Mouse (Mus musculus): ENCODE data around the gene Tas2r137. TPM values are rescaled to one million over a fixed set of nuclear protein-coding genes. Genes with fewer than 3 reads are reported as not detected.

The Tas2r137 gene
- total and polyA plus RNA-seq, 3 experiments: not detected

DNA sequence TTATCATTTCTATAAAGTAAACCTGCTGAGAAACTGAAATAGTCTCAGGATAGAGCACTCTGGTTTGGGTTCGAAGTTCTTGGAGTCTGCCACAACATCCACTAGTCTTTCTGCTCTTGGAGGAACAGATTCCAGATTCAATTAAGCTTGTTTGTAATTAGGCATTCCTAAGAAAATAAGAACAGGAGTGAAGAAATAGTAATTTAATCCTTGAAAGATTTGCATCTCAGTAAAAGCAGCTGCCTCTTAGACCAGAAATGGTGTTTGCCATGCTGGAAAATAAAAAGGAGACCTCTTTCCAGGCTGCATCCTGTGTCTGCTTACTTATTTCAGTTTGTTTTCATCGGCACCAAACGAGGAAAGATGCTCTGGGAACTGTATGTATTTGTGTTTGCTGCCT is 2.2 kb downstream of the Tas2r137 start, which contains the start of gene Tas2r108:
TSS of gene Tas2r108 (plus strand) at position 301 of the 400 bp plus-strand sequence.
- no peak for DNase-seq (ENCODE audit: extremely low read depth)
- Histone ChIP-seq H3K79me2 (replicated peaks; ENCODE audit: control insufficient read depth, extremely low read depth, insufficient read depth, poor library complexity, severe bottlenecking) (no peaks in the 10 kb centered on the region), H3K4me1 (ENCODE audit: control insufficient read depth in 1 of 2, insufficient read depth in 2 of 2) (no peaks in the 10 kb centered on the region), H3K4me2 (ENCODE audit: insufficient read depth, low read depth, poor library complexity, severe bottlenecking) (no peak within 1 kb of the TSS), H3K27me3 (replicated peaks) (no peaks in the 10 kb centered on the region), H3K36me3 (replicated peaks in 1 of 2; ENCODE audit: control insufficient read depth in 1 of 2, insufficient read depth in 1 of 2, low read length in 1 of 2) (no peaks in the 10 kb centered on the region), H3K9ac (ENCODE audit: insufficient read depth, low read depth) (no peak within 1 kb of the TSS), H3K4me3 (replicated peaks in 1 of 3; ENCODE audit: low read depth in 2 of 3, low read length in 2 of 3, poor library complexity in 1 of 3) (no peak within 1 kb of the TSS), H3K9me3 (replicated peaks; ENCODE audit: low read length) (no peaks in the 10 kb centered on the region), H3K27ac (ENCODE audit: insufficient read depth, low read depth) (no peak within 1 kb of the TSS)
- TF ChIP-seq NELFE (IDR thresholded peaks at IDR 0.05; ENCODE audit: low read depth, low read length): no peak
- TF ChIP-seq JUN (IDR thresholded peaks at IDR 0.05; ENCODE audit: insufficient read depth, low read depth, low read length): no peak
- no peak for TF ChIP-seq UBTF (IDR thresholded peaks at IDR 0.05; ENCODE audit: low read depth, low read length)
- TF ChIP-seq SIN3A (IDR thresholded peaks at IDR 0.05; ENCODE audit: low read length): no peak
- no peak for TF ChIP-seq ZNF384 (IDR thresholded peaks at IDR 0.05; ENCODE audit: low read depth, low read length)
- TF ChIP-seq TCF12 (IDR thresholded peaks at IDR 0.05; ENCODE audit: low read depth, low read length): no peak
- TF ChIP-seq JUND (conservative IDR thresholded peaks at IDR 0.05; ENCODE audit: low read depth, low read length): no peak
- TF ChIP-seq BHLHE40 (IDR thresholded peaks at IDR 0.05; ENCODE audit: low read depth, low read length): no peak
- no peak for TF ChIP-seq TBP (conservative IDR thresholded peaks at IDR 0.05; ENCODE audit: low read depth, low read length)
- no peak for TF ChIP-seq POLR2AphosphoS2 (IDR thresholded peaks at IDR 0.05; ENCODE audit: low read depth, low read length)
- TF ChIP-seq GABPA (IDR thresholded peaks at IDR 0.05; ENCODE audit: insufficient replicate concordance, low read depth, low read length): no peak
- TF ChIP-seq MAFK (IDR thresholded peaks at IDR 0.05; ENCODE audit: insufficient replicate concordance, low read length): no peak
- TF ChIP-seq ELF1 (IDR thresholded peaks at IDR 0.05; ENCODE audit: low read depth, low read length): no peak
- dilution Hi-C loops (cut with MboI; ENCODE audit: extremely low pct_ligation_motif_present, extremely low pct_unique_long_range_greater_than_20kb, low sequenced_read_pairs): no loop called here
- in situ Hi-C loops (cut with MboI; ENCODE audit: low pct_ligation_motif_present, low pct_unique_long_range_greater_than_20kb, low sequenced_read_pairs): no loop called here

DNA sequence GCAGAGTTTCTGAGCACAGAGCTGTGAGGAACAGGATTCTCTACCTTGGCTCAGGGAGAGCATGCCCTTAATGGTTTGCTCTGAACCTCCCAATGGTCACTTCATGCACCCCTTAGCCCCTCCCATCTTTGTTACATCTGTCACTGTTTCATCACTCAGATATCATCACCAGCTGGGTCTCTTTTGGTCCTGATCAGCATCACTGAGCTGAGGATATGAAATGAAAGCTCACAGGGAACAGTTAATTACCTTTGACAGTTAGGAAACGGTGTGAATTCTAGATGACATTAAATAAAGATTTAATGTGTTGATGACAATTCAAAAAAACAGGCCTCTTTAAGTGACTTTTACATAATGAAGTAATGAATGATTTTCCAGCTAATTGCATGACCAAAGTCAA is 28.4 kb downstream of the Tas2r137 start, which contains the start of gene Prss37:
TSS of gene Prss37 (minus strand) at position 101 of the 400 bp plus-strand sequence.
- in situ Hi-C loops (cut with MboI; ENCODE audit: low pct_ligation_motif_present, low pct_unique_long_range_greater_than_20kb, low sequenced_read_pairs): no loop called here

More for the DNA sequence above, 28.4 kb downstream of the Tas2r137 start, which contains the start of gene Prss37:
- Histone ChIP-seq H3K4me3 (replicated peaks in 1 of 3; ENCODE audit: low read depth in 2 of 3, low read length in 2 of 3, poor library complexity in 1 of 3) (no peak within 1 kb of the TSS), H3K4me1 (ENCODE audit: control insufficient read depth in 1 of 2, insufficient read depth in 2 of 2) (no peaks in the 10 kb centered on the region), H3K79me2 (replicated peaks; ENCODE audit: control insufficient read depth, extremely low read depth, insufficient read depth, poor library complexity, severe bottlenecking) (no peaks in the 10 kb centered on the region), H3K9me3 (replicated peaks; ENCODE audit: low read length) (no peaks in the 10 kb centered on the region), H3K4me2 (ENCODE audit: insufficient read depth, low read depth, poor library complexity, severe bottlenecking) (no peak within 1 kb of the TSS), H3K27ac (ENCODE audit: insufficient read depth, low read depth) (no peak within 1 kb of the TSS), H3K27me3 (replicated peaks) (no peaks in the 10 kb centered on the region), H3K36me3 (replicated peaks in 1 of 2; ENCODE audit: control insufficient read depth in 1 of 2, insufficient read depth in 1 of 2, low read length in 1 of 2) (no peaks in the 10 kb centered on the region), H3K9ac (ENCODE audit: insufficient read depth, low read depth) (no peak within 1 kb of the TSS)
- TF ChIP-seq CHD1 (IDR thresholded peaks at IDR 0.05; ENCODE audit: low read depth, low read length) (no peak), TCF12 (IDR thresholded peaks at IDR 0.05; ENCODE audit: low read depth, low read length) (no peak)
- no peak for DNase-seq (ENCODE audit: extremely low read depth)
- dilution Hi-C loops (cut with MboI; ENCODE audit: extremely low pct_ligation_motif_present, extremely low pct_unique_long_range_greater_than_20kb, low sequenced_read_pairs): no loop called here

Other genes starting within 250 kb of the Tas2r137 start
- gene Agk, start 166.1 kb upstream of the Tas2r137 start, total RNA-seq (2012; rRNA removed): 24.8 and 26.9 TPM in 2 replicates
- gene Agk, start 166.1 kb upstream of the Tas2r137 start, total RNA-seq (2014; rRNA removed): 41.5 and 42.5 TPM in 2 replicates
- 22.1 and 26.1 TPM in 2 replicates for gene Agk, start 166.1 kb upstream of the Tas2r137 start, polyA plus RNA-seq (2012; ENCODE audit: insufficient read length, low read depth)
- 10.9 and 13.1 TPM in 2 replicates for gene E330009J07Rik, start 55.1 kb upstream of the Tas2r137 start, total RNA-seq (2012; rRNA removed)
- gene E330009J07Rik, start 55.1 kb upstream of the Tas2r137 start, total RNA-seq (2014; rRNA removed): 21.6 and 22.0 TPM in 2 replicates
- 11.6 and 12.3 TPM in 2 replicates for gene E330009J07Rik, start 55.1 kb upstream of the Tas2r137 start, polyA plus RNA-seq (2012; ENCODE audit: insufficient read length, low read depth)
- not detected in 2 replicates for gene Wee2, start 52.1 kb upstream of the Tas2r137 start, total RNA-seq (2012; rRNA removed)
- not detected in 2 replicates for gene Wee2, start 52.1 kb upstream of the Tas2r137 start, total RNA-seq (2014; rRNA removed)
- not detected in 2 replicates for gene Wee2, start 52.1 kb upstream of the Tas2r137 start, polyA plus RNA-seq (2012; ENCODE audit: insufficient read length, low read depth)
- 70.2 and 84.1 TPM in 2 replicates for gene Ssbp1, start 19.9 kb upstream of the Tas2r137 start, total RNA-seq (2012; rRNA removed)
- gene Ssbp1, start 19.9 kb upstream of the Tas2r137 start, total RNA-seq (2014; rRNA removed): 109 and 110 TPM in 2 replicates
- gene Ssbp1, start 19.9 kb upstream of the Tas2r137 start, polyA plus RNA-seq (2012; ENCODE audit: insufficient read length, low read depth): 118 and 147 TPM in 2 replicates
- not detected in 2 replicates for gene Tas2r108, start 2.3 kb downstream of the Tas2r137 start, total RNA-seq (2012; rRNA removed)
- gene Tas2r108, start 2.3 kb downstream of the Tas2r137 start, total RNA-seq (2014; rRNA removed): not detected in 2 replicates
- not detected in 2 replicates for gene Tas2r108, start 2.3 kb downstream of the Tas2r137 start, polyA plus RNA-seq (2012; ENCODE audit: insufficient read length, low read depth)
- gene Prss37, start 28.3 kb downstream of the Tas2r137 start, total RNA-seq (2012; rRNA removed): not detected in 2 replicates
- gene Prss37, start 28.3 kb downstream of the Tas2r137 start, total RNA-seq (2014; rRNA removed): not detected in 2 replicates
- not detected in 2 replicates for gene Prss37, start 28.3 kb downstream of the Tas2r137 start, polyA plus RNA-seq (2012; ENCODE audit: insufficient read length, low read depth)
- not detected in 2 replicates for gene Olfr461, start 63.8 kb downstream of the Tas2r137 start, total RNA-seq (2012; rRNA removed)
- not detected in 2 replicates for gene Olfr461, start 63.8 kb downstream of the Tas2r137 start, total RNA-seq (2014; rRNA removed)
- gene Olfr461, start 63.8 kb downstream of the Tas2r137 start, polyA plus RNA-seq (2012; ENCODE audit: insufficient read length, low read depth): not detected in 2 replicates
- gene Olfr460, start 78.3 kb downstream of the Tas2r137 start, total RNA-seq (2012; rRNA removed): not detected in 2 replicates
- gene Olfr460, start 78.3 kb downstream of the Tas2r137 start, total RNA-seq (2014; rRNA removed): not detected in 2 replicates
- not detected in 2 replicates for gene Olfr460, start 78.3 kb downstream of the Tas2r137 start, polyA plus RNA-seq (2012; ENCODE audit: insufficient read length, low read depth)
- 0.71 and 1.4 TPM in 2 replicates for gene Clec5a, start 94.6 kb downstream of the Tas2r137 start, total RNA-seq (2012; rRNA removed)
- gene Clec5a, start 94.6 kb downstream of the Tas2r137 start, total RNA-seq (2014; rRNA removed): 1.0 and 1.7 TPM in 2 replicates
- gene Clec5a, start 94.6 kb downstream of the Tas2r137 start, polyA plus RNA-seq (2012; ENCODE audit: insufficient read length, low read depth): 0.97 and 1.1 TPM in 2 replicates
- not detected in 2 replicates for gene Tas2r138, start 122.1 kb downstream of the Tas2r137 start, total RNA-seq (2012; rRNA removed)
- gene Tas2r138, start 122.1 kb downstream of the Tas2r137 start, total RNA-seq (2014; rRNA removed): not detected in 2 replicates
- not detected in 2 replicates for gene Tas2r138, start 122.1 kb downstream of the Tas2r137 start, polyA plus RNA-seq (2012; ENCODE audit: insufficient read length, low read depth)
- not detected in 2 replicates for gene Mgam, start 137.6 kb downstream of the Tas2r137 start, total RNA-seq (2012; rRNA removed)
- gene Mgam, start 137.6 kb downstream of the Tas2r137 start, total RNA-seq (2014; rRNA removed): not detected in 2 replicates
- 0.04 and 0.06 TPM in 2 replicates for gene Mgam, start 137.6 kb downstream of the Tas2r137 start, polyA plus RNA-seq (2012; ENCODE audit: insufficient read length, low read depth)

Data from CH12.LX (cell line).